Mouse (Mus musculus) left cerebral cortex, adult 9 months (tissue): ENCODE measurements at regions not wholly inside any gene's neighbourhood (a gene's known extent, or its start where the extent isn't known, plus 50 kb on each side); places are given as distances from the start of the nearest gene placed in this dataset.

ENCODE experiments used
- DNase-seq, 2 experiments: peaks; one replicate each; pipeline ENCODE4 v3.0.0; 2022; ENCODE audit warnings: low spot score in 2 of 2

DNA sequence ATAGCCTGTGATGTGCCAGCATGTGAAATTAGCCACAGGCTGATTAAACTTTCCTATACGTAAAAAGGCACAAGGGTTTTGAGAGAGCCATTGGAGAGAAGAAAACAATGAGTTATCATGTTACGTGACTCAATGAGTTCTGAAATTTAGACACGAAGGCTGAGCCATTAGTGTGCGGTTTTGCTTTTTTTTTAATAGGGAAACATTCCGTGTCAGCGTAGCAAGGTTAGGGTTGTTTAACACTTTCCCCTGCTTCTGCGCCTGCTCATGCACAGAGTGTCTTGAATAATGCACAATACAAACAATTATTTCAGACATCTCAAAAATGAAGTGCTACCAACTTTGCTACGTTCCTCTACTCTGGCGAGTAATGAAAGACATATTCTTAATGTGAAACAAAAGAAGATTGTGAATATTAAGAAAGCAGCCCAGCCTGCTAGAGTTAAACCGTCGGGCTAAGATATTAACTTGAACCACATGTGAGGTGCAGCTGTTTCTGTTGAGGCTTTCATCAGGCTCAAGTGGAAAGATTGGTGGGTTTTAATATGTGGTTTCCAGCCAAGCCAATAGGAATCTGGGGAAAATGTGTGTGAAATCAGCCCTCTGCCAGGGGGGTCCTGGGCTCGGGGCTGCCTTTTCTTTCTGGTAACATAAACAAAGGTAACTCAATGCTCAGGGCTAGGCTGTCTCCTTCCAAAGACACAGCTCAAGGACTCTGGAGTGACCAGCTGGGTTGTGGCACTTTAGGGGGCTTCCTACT lies 287.2 kb downstream of the Slc4a3 start:
- no peak for DNase-seq

GRCm38 (mm10) chr1:75834361-75834760 lies 288.3 kb downstream of the Slc4a3 start:
- DNase-seq, result no peak

GRCm38 (mm10) chr1:75839551-75840223 lies 293.6 kb downstream of the Slc4a3 start:
- peak; percentile 18 to 21 for DNase-seq

GRCm38 (mm10) chr1:75842396-75842795 lies 296.3 kb downstream of the Slc4a3 start:
- DNase-seq, result no peak

- no peak for DNase-seq
Measured at GRCm38 (mm10) chr1:75843326-75843725, 297.3 kb downstream of the Slc4a3 start.

- DNase-seq, result no peak
Measured at GRCm38 (mm10) chr1:75844123-75844522, 298.1 kb downstream of the Slc4a3 start.

GRCm38 (mm10) chr1:75844529-75844928 lies 298.5 kb downstream of the Slc4a3 start:
- DNase-seq, result no peak

DNA sequence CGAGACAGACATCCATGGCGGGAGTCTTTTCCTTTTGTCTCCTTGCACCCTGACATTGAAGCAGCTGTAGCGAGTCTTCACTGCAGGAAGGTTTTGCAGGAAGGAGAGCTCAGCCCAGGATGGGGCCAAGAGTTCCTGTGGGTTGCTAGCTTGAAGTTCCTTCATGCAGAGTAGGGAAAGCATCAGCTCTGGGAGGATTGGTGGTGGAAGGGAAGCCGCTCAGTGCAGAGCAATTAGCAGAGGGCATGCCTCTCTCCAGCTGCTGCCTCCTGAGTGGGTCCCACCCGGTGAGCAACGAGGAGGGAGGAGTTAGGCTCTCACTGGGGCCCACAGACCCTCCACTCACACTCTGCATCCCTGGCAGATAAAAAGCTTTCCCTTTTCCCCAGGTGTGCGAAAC lies 298.9 kb downstream of the Slc4a3 start:
- DNase-seq, result no peak

- DNase-seq, result no peak
Measured at GRCm38 (mm10) chr1:75845771-75846535, 299.9 kb downstream of the Slc4a3 start.

- no peak for DNase-seq
Measured at GRCm38 (mm10) chr1:75847681-75848080, 301.6 kb downstream of the Slc4a3 start.

- peak; percentile 43 to 60 for DNase-seq
Measured at GRCm38 (mm10) chr1:75848436-75848835, 302.4 kb downstream of the Slc4a3 start.

DNA sequence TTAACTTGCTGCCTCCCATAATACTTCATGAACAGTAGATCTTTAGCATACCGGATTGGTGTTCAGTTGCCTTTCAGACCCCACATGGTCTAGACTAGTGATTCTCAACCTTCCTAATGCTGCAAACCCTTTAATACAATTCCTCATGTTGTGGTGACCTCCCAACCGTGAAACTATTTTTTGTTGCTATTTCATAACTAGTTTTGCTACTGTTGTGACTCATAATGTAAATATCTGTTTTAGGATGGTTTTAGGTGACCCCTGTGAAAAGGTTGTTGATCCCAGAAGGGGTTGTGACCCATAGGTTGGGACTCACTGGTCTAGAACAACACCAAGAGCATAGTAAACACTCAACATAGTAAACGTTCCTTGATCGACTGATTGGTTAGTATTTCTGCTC lies 304.1 kb downstream of the Slc4a3 start:
- no peak for DNase-seq

DNA sequence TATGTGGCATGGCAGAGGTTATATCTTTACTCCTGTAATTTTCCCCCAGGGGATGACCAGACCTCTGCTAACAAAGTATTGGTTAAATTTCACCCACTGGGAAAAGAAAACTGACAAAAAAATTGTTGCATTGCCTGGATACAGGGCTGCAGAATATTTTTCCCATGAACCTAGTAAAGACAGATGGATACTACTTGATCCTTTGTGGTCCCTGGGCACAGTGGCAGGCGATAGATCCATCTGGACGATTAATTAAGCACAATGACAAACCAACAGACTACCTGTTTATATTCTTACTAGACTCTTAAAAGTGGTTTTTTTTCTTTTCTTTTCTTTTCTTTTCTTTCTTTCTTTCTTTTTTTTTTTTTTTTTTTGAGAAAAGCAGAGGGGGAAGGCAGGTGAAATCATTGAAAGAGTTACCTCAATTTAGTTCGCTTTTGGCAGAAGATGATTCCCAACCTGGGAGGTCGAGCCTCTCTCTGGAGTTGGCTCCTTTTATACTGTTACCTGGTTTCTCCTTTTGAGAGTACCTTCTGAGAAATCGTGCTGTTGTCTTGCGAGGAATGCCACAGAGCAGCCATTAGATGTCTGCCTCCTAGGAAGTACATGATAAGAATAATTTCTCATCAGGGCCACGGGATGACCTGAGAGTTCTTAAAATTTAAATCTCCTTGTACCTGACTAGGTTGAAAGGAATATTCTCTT lies 312.6 kb downstream of the Slc4a3 start:
- no peak for DNase-seq

- DNase-seq, result no peak
Measured at GRCm38 (mm10) chr1:75862757-75863156, 316.7 kb downstream of the Slc4a3 start.

- no peak for DNase-seq
Measured at GRCm38 (mm10) chr1:75866556-75866955, 320.5 kb downstream of the Slc4a3 start.

- peak in 1 of 2 experiments; percentile 9 for DNase-seq
Measured at GRCm38 (mm10) chr1:75869414-75869813, 323.3 kb downstream of the Slc4a3 start.

DNA sequence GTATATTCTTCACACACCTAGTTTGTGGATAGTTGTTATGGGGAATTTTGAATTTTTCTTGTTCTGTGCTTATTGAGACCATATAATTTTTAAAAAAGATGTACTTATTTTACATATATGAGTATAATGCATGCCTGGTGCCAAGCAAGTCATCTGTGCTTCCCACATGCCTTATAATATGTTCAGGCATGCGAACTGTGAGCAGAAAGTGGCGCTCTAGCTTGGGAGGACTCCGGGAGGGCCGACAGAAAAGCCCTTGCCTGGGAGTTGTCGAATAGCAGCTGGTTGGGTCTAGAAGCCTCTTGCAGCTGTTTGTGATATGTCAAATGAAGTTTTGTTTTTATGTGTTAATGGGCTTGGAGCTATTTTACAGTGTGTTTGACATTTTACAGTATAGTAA lies 323.8 kb downstream of the Slc4a3 start:
- no peak for DNase-seq

DNA sequence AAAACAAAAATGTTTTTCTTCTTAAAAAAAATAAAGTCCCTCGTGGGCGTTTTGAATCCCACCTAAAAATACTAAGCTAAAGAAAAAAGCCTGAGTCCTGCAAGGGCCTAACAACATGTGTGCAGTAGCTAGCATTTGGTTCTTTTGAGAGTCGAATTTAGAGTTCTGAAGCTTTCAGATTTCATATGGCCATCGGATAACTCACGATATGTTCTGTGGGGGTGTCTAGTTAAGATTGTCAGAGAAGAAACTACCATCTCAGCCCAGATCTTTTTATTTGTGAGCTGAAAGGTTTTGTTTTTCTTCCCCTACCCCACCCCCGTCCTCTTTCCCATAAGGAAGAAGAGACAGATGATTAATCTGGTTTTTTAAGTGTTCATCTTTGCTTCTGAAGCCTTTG lies 327.8 kb downstream of the Slc4a3 start:
- DNase-seq, result peak; percentile 13 to 15

- DNase-seq, result peak; percentile 52 to 71
Measured at GRCm38 (mm10) chr1:75877209-75877608, 331.1 kb downstream of the Slc4a3 start.

DNA sequence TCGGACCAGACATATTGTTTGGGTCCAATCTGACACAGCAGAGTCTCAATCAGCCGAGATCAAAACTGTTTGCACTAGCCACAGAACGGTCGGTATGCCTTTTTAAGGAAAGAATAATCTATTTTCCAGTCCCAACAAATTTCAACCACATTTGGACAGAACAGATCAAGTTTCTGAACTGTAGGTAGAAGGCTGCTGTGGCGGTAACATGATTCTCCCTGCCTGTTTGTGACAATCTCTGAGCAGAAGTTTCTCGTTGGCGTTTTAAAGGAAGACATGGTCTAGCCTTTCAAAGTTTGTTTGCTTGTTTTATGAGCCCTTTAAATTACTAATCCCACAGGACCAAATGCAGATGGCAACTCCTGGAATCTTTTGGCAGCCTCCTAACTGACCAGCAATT lies 339.6 kb downstream of the Slc4a3 start:
- no peak for DNase-seq

DNA sequence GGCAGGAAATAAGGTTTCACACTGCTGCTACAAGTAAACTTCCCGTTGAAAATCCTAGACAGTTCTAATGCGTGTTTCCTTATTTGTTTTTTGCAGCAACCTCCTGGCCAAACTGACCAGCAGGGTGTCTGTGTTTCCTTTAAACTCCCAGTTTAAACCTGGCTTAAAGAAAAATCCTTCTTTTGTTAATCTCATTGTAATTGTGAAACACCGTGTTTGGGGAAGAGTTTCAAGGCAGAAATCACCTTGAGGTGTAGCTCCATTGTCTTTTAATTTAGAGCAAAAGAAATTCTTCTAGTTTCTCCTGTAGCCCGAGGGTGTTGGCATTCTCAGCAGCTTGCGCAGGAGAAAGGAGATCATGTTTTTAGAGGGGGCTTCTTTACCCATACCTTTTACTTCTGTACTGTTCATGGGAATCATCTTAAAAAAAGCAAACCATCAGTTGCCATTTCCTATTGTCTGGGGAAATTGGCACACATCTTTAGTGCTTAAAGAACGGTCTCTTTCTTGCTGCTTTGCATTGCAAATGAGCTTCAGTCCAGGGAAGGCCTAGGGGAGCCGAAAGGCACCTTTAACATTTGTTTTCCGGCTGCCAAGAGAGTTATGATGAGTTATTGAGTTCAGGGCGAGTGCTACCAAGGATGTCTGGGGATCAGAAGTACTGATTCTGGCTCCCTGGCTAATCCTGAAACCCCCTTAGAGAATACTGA lies 342.6 kb downstream of the Slc4a3 start:
- no peak for DNase-seq
